Mouse (Mus musculus): ENCODE results near the gene Mnt.

Gene Mnt

DNA sequence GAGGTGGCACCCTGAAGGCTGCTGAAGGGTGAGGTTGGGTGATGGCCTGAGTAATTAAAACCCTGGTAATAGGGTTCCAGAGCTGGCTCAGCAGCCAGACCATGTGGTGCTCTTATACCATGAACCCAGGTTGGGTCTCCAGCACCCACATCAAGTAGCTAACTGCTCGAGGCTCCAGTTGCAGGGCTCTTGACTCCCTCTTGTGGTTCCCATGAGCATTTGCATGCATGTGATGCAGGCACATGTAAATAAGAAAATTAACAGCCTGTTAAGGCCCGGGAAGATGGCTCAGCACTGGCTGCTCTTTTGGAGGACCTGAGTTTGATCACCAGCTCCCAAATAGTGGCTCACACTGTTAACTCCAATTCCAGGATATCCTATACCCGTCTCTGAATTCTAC, 15.1 kb downstream of the Mnt start:
- DNase-seq (ENCODE audit: low spot score in 2 of 2) = no peak

GRCm38 (mm10) chr11:74847919-74848521, 17.3 kb downstream of the Mnt start:
- DNase-seq (ENCODE audit: low spot score in 2 of 2) = peak; percentile 81 to 91

DNA sequence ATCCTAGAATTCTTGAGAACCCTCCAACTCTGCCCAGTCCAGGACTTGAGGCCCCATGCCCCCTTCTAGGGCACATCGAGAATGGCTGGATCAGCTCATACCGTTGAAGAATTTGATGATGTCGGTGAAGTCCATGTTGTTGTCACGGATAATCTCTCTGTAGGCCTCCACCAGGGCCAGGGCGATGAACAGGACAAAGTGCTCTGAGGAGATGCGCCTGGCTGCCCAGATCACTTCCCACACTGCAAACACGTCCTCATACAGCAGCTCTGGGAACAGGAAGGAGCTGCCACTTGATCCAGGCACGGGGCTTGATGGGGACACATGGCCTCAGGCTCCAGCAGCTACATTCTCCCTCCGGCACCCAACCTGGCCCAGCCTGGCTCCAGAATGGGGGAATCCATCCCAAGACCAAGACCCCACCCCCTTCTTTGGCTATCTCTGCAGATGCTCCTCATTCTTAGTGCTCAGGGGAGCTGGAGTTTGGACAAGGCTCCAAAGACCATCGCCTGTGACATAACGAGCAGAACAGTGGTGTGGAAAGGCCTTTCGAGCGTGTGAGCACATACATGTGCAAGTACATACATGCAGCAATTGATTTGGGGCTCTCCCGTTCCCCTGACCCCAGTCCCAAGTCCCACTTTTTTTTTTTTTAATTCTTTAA, 20.4 kb downstream of the Mnt start:
- DNase-seq (ENCODE audit: low spot score in 2 of 2) = no peak

DNA sequence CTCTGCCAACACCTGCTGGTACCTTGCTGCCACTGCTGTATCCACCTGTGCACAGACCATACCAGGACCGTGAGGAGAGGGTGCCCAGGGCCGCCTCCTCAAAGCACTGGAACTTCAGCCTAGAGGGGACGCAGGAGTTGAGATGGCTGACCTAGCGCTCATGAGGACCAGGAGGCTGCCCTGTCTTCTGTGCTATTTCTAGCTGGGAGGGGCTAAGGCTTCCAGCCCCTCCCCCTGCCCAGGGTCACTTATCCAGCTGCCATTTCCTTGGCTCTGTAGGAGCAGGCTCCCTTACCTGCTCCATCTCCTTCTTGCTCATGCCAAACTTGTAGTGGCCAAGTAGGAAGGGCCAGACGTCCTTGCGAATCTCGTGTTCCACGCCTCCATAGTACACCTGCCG, 27.0 kb downstream of the Mnt start:
- no peak for DNase-seq (ENCODE audit: low spot score in 2 of 2)

DNA sequence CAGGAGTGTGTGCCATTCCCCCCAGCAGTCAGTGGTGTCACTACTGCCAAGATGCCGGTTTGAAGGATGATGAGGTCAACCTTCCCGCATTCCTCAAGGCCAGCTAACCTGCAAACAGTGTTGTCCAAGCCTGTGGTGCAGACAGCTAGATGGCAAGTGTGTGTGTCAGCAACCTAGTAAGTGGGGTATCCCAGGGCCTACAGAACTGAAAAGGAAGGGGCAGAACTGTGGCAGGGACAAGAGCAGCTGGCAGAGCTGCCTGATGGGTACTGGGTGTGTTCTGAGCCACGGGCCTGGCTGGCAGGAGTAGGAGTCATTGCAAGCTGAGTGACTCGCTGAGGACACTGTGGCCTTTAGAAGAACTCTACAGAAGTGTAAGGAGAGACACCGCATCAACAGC, 31.4 kb downstream of the Mnt start:
- no peak for DNase-seq (ENCODE audit: low spot score in 2 of 2)

DNA sequence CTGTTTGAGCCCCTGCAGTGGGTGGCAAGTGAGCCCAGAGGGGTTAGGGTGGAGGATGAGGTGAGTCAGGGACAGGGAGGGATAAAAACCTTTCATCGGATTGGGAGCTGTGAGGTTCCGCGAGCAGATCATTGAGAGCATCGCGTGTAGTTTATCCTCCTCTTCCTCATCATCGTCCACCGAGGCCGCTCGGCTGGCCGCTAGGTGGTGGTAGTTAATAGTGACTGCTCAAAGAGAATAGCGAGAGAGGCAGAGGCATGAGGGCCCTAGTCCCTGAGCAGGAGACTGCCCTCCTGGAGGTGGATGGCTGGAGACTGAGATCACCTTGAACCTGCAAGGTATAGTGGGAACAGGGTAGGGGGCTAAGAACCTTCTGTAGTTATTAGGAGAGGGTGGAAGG, 32.8 kb downstream of the Mnt start:
- no peak for DNase-seq (ENCODE audit: low spot score in 2 of 2)

- no peak for DNase-seq (ENCODE audit: low spot score in 2 of 2)
Measured at GRCm38 (mm10) chr11:74864421-74864820, 33.7 kb downstream of the Mnt start.

- no peak for DNase-seq (ENCODE audit: low spot score in 2 of 2)
Measured at GRCm38 (mm10) chr11:74865252-74865651, 34.5 kb downstream of the Mnt start.

- no peak for DNase-seq (ENCODE audit: low spot score in 2 of 2)
Measured at GRCm38 (mm10) chr11:74866640-74867039, 35.9 kb downstream of the Mnt start.

DNA sequence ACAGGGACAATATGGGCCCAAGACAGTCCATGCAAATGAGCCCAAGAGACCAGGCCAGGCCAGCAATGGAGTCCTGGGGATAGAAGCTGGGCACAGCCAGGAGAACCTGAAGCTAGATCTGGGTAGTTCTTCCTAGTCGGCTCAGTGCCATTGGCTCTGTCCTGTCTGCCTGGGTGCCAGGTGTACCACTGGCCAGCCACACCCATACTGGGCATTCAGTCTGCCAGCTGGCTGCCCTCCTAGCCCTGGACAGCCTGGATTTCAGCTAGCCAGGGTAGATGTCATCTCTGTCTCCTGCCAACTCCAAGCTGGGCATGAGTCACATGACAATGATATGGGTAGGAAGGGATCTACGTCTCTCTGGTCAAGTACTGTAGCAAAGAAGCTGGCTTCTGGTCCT, 36.5 kb downstream of the Mnt start:
- no peak for DNase-seq (ENCODE audit: low spot score in 2 of 2)

- no peak for DNase-seq (ENCODE audit: low spot score in 2 of 2)
Measured at GRCm38 (mm10) chr11:74868046-74868760, 37.5 kb downstream of the Mnt start.

GRCm38 (mm10) chr11:74869603-74870002, 38.9 kb downstream of the Mnt start:
- no peak for DNase-seq (ENCODE audit: low spot score in 2 of 2)

GRCm38 (mm10) chr11:74870544-74870943, 39.8 kb downstream of the Mnt start:
- no peak for DNase-seq (ENCODE audit: low spot score in 2 of 2)

GRCm38 (mm10) chr11:74870991-74871622, 40.4 kb downstream of the Mnt start:
- no peak for DNase-seq (ENCODE audit: low spot score in 2 of 2)

DNA sequence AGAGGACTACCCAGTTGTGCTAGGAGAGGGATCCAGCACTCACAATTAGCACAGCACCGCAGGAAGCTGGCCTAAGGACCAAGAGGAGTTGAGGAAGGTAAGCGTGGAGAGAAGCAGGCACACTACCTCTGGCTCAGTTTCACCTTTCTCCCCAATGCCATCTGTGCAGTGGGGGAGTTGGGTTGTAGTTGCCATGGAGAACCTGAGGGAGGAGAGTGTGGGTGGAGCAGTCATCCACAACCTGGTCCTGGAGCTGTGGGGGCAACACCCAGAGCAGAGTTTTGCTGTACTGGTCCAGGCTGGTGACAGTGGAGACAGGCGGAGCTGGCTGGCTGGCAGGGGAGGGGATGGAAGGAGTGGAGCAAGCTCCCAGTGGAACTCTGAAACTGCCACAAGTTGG, 43.9 kb downstream of the Mnt start:
- DNase-seq (ENCODE audit: low spot score in 2 of 2) = no peak

GRCm38 (mm10) chr11:74876801-74877200, 46.1 kb downstream of the Mnt start:
- no peak for DNase-seq (ENCODE audit: low spot score in 2 of 2)

DNA sequence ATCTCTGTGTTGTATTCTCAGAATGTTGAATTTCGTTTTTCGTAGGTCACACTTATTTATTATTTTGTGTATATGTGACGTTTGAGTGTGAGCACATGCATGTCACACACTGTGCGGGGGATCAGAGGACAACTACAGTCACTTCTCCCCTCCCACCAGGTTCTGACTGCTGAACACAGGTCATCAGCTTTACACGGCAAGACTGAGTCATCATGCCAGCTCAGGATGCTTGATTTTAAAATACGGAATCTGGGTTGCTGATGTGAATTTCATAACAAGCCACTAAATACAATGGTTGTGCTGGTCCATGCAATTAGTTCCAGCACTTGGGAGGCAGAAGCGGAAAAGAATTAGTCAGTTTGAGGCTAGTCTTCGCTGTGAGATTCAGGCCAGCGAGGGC, 50.3 kb downstream of the Mnt start:
- no peak for DNase-seq (ENCODE audit: low spot score in 2 of 2)

GRCm38 (mm10) chr11:74881979-74882378, 51.3 kb downstream of the Mnt start:
- DNase-seq (ENCODE audit: low spot score in 2 of 2) = no peak

DNA sequence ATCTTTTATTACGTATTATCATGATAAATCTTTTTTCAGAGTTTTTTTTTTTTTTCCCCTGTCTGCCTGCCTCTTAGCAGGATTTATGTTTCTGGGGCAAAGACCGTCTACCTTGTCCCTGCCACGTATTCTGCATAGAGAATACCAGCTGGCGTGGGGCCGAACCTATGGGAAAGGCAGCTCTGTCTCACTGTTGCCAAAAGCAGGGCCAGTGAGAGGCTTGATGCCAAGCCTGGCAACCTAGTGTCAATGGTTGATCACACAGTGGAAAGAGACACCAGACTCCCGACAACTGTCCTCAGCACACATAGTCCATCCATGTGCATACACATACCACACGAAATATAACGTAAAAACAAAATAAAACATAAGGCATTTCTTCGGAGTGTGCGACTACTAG, 52.4 kb downstream of the Mnt start:
- DNase-seq (ENCODE audit: low spot score in 2 of 2) = no peak

DNA sequence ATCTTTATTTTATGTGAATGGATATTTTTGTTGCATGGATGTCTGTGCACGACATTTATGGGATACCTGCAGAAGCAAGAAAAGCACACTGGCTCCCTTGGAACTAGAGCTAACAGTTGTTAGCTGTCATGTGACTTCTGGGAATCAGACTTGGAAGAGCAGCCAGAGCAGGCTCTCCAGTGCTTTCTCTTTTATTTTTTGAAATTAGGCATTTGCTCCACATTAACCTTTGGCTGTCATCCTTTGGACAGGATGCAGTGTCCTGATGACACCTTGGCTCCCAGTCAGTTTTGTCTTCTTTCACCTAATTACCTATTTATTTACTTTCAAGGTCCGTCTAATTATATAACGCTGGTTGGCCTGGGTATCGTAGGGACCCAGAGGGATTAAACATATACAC, 63.9 kb downstream of the Mnt start:
- no peak for DNase-seq (ENCODE audit: low spot score in 2 of 2)
